Mouse (Mus musculus): ENCODE data around the gene Hells. TPM values are rescaled to one million over a fixed set of nuclear protein-coding genes. Genes with fewer than 3 reads are reported as not detected.

Gene Hells
- polyA plus RNA-seq (2015; fragmentation: Nextera tagmentation; extraction: Ambion mirVana) = 33.0 and 36.1 TPM in 2 replicates

GRCm38 (mm10) chr19:38930788-38931565 is at the start of gene Hells:
Gene Hells, plus strand, starts transcription at chr19:38930915.
- Histone ChIP-seq H3K9ac (peak within 1 kb of the TSS; percentile 87), H3K9me3 (no peaks in the 10 kb centered on the region), H3K27me3 (no peaks in the 10 kb centered on the region), H3K4me2 (peak within 1 kb of the TSS; percentile 92), H3K4me3 (peak within 1 kb of the TSS; percentile 86), H3K36me3 (peaks cover 11% of the 10 kb centered on the region; the same call in 1 of the 2 replicates), H3K4me1 (peaks cover 7% of the 10 kb centered on the region), H3K27ac (peak within 1 kb of the TSS; percentile 85)
- peak; percentile 83 for ATAC-seq (ENCODE audit: insufficient number of reproducible peaks, low FRiP score, low TSS enrichment, low read depth)
- under 1% methylated on average over 75 of the region's 76 CpGs for WGBS

GRCm38 (mm10) chr19:38901146-38902135 is 29.3 kb upstream of the Hells start:
- WGBS = 64% methylated on average over 12 of the region's 12 CpGs
- no peak overlapping the region for H3K27ac ChIP-seq
- no peak overlapping the region for H3K4me3 ChIP-seq
- no peak overlapping the region for H3K4me2 ChIP-seq
- H3K9ac ChIP-seq = no peak overlapping the region
- no peak for ATAC-seq (ENCODE audit: insufficient number of reproducible peaks, low FRiP score, low TSS enrichment, low read depth)
- H3K36me3 ChIP-seq = peaks cover 3% of the 10 kb centered on the region; the same call in 1 of the 2 replicates
- no peaks in the 10 kb centered on the region for H3K9me3 ChIP-seq
- no peaks in the 10 kb centered on the region for H3K27me3 ChIP-seq
- no peaks in the 10 kb centered on the region for H3K4me1 ChIP-seq

GRCm38 (mm10) chr19:38902501-38902900 is 28.2 kb upstream of the Hells start:
- Histone ChIP-seq H3K9me3 (no peaks in the 10 kb centered on the region), H3K4me3 (no peak overlapping the region), H3K36me3 (peaks cover 3% of the 10 kb centered on the region; the same call in 1 of the 2 replicates), H3K9ac (no peak overlapping the region), H3K4me1 (no peaks in the 10 kb centered on the region), H3K27me3 (no peaks in the 10 kb centered on the region), H3K4me2 (no peak overlapping the region), H3K27ac (no peak overlapping the region)
- ATAC-seq (ENCODE audit: insufficient number of reproducible peaks, low FRiP score, low TSS enrichment, low read depth) = no peak
- 89% methylated on average over 5 of the region's 5 CpGs for WGBS

GRCm38 (mm10) chr19:38913786-38914185 is 16.9 kb upstream of the Hells start:
- ATAC-seq (ENCODE audit: insufficient number of reproducible peaks, low FRiP score, low TSS enrichment, low read depth) = no peak
- Histone ChIP-seq H3K9me3 (no peaks in the 10 kb centered on the region), H3K27me3 (no peaks in the 10 kb centered on the region), H3K27ac (no peak overlapping the region), H3K4me2 (no peak overlapping the region), H3K4me3 (no peak overlapping the region), H3K36me3 (peaks cover 28% of the 10 kb centered on the region), H3K9ac (no peak overlapping the region), H3K4me1 (no peaks in the 10 kb centered on the region)
- 92% methylated on average over 9 of the region's 9 CpGs for WGBS

- H3K27ac ChIP-seq = no peak overlapping the region
- H3K9me3 ChIP-seq = no peaks in the 10 kb centered on the region
- ATAC-seq (ENCODE audit: insufficient number of reproducible peaks, low FRiP score, low TSS enrichment, low read depth) = no peak
- no peak overlapping the region for H3K4me3 ChIP-seq
- H3K36me3 ChIP-seq = peaks cover 28% of the 10 kb centered on the region
- WGBS = 92% methylated on average over 15 of the region's 15 CpGs
- no peak overlapping the region for H3K9ac ChIP-seq
- no peaks in the 10 kb centered on the region for H3K27me3 ChIP-seq
- H3K4me2 ChIP-seq = no peak overlapping the region
- no peaks in the 10 kb centered on the region for H3K4me1 ChIP-seq
These were observed 15.8 kb upstream of the Hells start for GRCm38 (mm10) chr19:38914926-38915325.

GRCm38 (mm10) chr19:38915677-38916076 is 15.0 kb upstream of the Hells start:
- no peak overlapping the region for H3K9ac ChIP-seq

GRCm38 (mm10) chr19:38928481-38929158 is 2.1 kb upstream of the Hells start:
- Histone ChIP-seq H3K4me3 (no peak overlapping the region), H3K4me1 (peaks cover 7% of the 10 kb centered on the region), H3K36me3 (no peaks in the 10 kb centered on the region), H3K27me3 (no peaks in the 10 kb centered on the region), H3K4me2 (no peak overlapping the region), H3K9ac (no peak overlapping the region), H3K27ac (no peak overlapping the region), H3K9me3 (no peaks in the 10 kb centered on the region)
- ATAC-seq (ENCODE audit: insufficient number of reproducible peaks, low FRiP score, low TSS enrichment, low read depth) = no peak
- WGBS = 92% methylated on average over 10 of the region's 11 CpGs

More at GRCm38 (mm10) chr19:38915677-38916076, 15.0 kb upstream of the Hells start:
- no peak for ATAC-seq (ENCODE audit: insufficient number of reproducible peaks, low FRiP score, low TSS enrichment, low read depth)
- Histone ChIP-seq H3K36me3 (peaks cover 28% of the 10 kb centered on the region), H3K27ac (no peak overlapping the region), H3K4me1 (no peaks in the 10 kb centered on the region), H3K27me3 (no peaks in the 10 kb centered on the region), H3K9me3 (no peaks in the 10 kb centered on the region), H3K4me3 (no peak overlapping the region), H3K4me2 (no peak overlapping the region)
- 45% methylated on average over 3 of the region's 3 CpGs for WGBS

- no peak for ATAC-seq (ENCODE audit: insufficient number of reproducible peaks, low FRiP score, low TSS enrichment, low read depth)
- H3K27ac ChIP-seq = no peak overlapping the region
These were observed 1.1 kb upstream of the Hells start for GRCm38 (mm10) chr19:38929471-38930251.

GRCm38 (mm10) chr19:38930252-38930787 is 395 bp upstream of the Hells start:
- Histone ChIP-seq H3K9me3 (no peaks in the 10 kb centered on the region), H3K36me3 (peaks cover 8% of the 10 kb centered on the region; the same call in 1 of the 2 replicates), H3K27ac (peak overlapping the region; percentile 85), H3K4me3 (peak overlapping the region; percentile 86), H3K9ac (peak overlapping the region; percentile 87), H3K27me3 (no peaks in the 10 kb centered on the region), H3K4me2 (peak overlapping the region; percentile 92), H3K4me1 (peaks cover 7% of the 10 kb centered on the region)
- no peak for ATAC-seq (ENCODE audit: insufficient number of reproducible peaks, low FRiP score, low TSS enrichment, low read depth)
- whole genome bisulfite sequencing = under 1% methylated on average over 23 of the region's 23 CpGs

More at GRCm38 (mm10) chr19:38929471-38930251, 1.1 kb upstream of the Hells start:
- Histone ChIP-seq H3K36me3 (peaks cover 5% of the 10 kb centered on the region; the same call in 1 of the 2 replicates), H3K9me3 (no peaks in the 10 kb centered on the region), H3K4me3 (peak overlapping the region; percentile 86), H3K4me2 (peak overlapping the region; percentile 92), H3K27me3 (no peaks in the 10 kb centered on the region), H3K9ac (peak overlapping the region; percentile 87; the same call in 1 of the 2 replicates), H3K4me1 (peaks cover 7% of the 10 kb centered on the region)
- WGBS = 65% methylated on average over 13 of the region's 13 CpGs

- ATAC-seq (ENCODE audit: insufficient number of reproducible peaks, low FRiP score, low TSS enrichment, low read depth) = no peak
- Histone ChIP-seq H3K36me3 (peaks cover 12% of the 10 kb centered on the region; the same call in 1 of the 2 replicates), H3K27ac (peak overlapping the region; percentile 85; the same call in 1 of the 2 replicates), H3K9me3 (no peaks in the 10 kb centered on the region), H3K4me3 (peak overlapping the region; percentile 86), H3K9ac (peak overlapping the region; percentile 87), H3K4me2 (peak overlapping the region; percentile 92), H3K27me3 (no peaks in the 10 kb centered on the region), H3K4me1 (peaks cover 7% of the 10 kb centered on the region)
- WGBS = under 1% methylated on average over 6 of the region's 6 CpGs
These were observed 813 bp downstream of the Hells start for GRCm38 (mm10) chr19:38931566-38931890.

Measured in limb, embryonic 15.5 days (tissue).